Mouse (Mus musculus) leukemia stem cell, adult 10-12 weeks (primary cell): Measurements from ENCODE around the gene Pign. TPM values are rescaled to one million over a fixed set of nuclear protein-coding genes. Genes with fewer than 3 reads are reported as not detected.

Experiments
- polyA plus RNA-seq: library from polyadenylated mRNA; stranded (reverse); fragments of >175 nt; gene quantifications from 2 replicates; pipeline ENCODE4 v1.2.3, GENCODE M21; 2012; ENCODE audit warnings: low replicate concordance

Pign gene
- 4.1 and 6.6 TPM in 2 replicates for polyA plus RNA-seq

GRCm38 (mm10) chr1:105663171-105663961 lies at the start of gene Pign, which contains the start of gene Relch:
Pign (minus strand) TSS chr1:105663677.
Relch (plus strand) TSS chr1:105663861.

Other genes starting within 250 kb of the Pign start
- 22.2 and 31.8 TPM in 2 replicates for gene Relch, start 184 bp upstream of the Pign start, polyA plus RNA-seq
- gene Tnfrsf11a, start 117.0 kb upstream of the Pign start, polyA plus RNA-seq = 0.17 and 0.60 TPM in 2 replicates